Mouse (Mus musculus): Measurements from ENCODE around the gene Tmem8.
"Not testable (repeated sequence)": the region's sequence is repeated elsewhere in the genome, so short reads cannot be mapped to it uniquely, and the experiment has no call there.

Tmem8 gene

GRCm38 (mm10) chr17:26112751-26113150, 348 bp upstream of the Tmem8 start:
- DNase-seq = no peak

- DNase-seq = no peak
Observed at GRCm38 (mm10) chr17:26114061-26114460, 962 bp downstream of the Tmem8 start.

GRCm38 (mm10) chr17:26114461-26114860, 1.4 kb downstream of the Tmem8 start:
- DNase-seq = not testable (repeated sequence)

- no peak for DNase-seq
Observed at GRCm38 (mm10) chr17:26115205-26115898, 2.3 kb downstream of the Tmem8 start.

- no peak for DNase-seq
Observed at GRCm38 (mm10) chr17:26115956-26116487, 2.9 kb downstream of the Tmem8 start.

- DNase-seq = no peak
Observed at GRCm38 (mm10) chr17:26116503-26117258, 3.6 kb downstream of the Tmem8 start.

GRCm38 (mm10) chr17:26119766-26120710, 6.9 kb downstream of the Tmem8 start:
- DNase-seq = peak; percentile 71

- DNase-seq = no peak
Observed at GRCm38 (mm10) chr17:26122431-26123140, 9.5 kb downstream of the Tmem8 start.

- DNase-seq = peak; percentile 85
Observed at GRCm38 (mm10) chr17:26123267-26123684, 10.2 kb downstream of the Tmem8 start, which contains the start of gene Mrpl28. Gene Mrpl28 (plus strand): TSS chr17:26123500.

- DNase-seq = no peak
Observed at GRCm38 (mm10) chr17:26124560-26124959, 11.5 kb downstream of the Tmem8 start.

GRCm38 (mm10) chr17:26125226-26125625, 12.1 kb downstream of the Tmem8 start:
- DNase-seq = no peak

- no peak for DNase-seq
Observed at GRCm38 (mm10) chr17:26131062-26131732, 18.1 kb downstream of the Tmem8 start.

GRCm38 (mm10) chr17:26131856-26132853, 19.1 kb downstream of the Tmem8 start:
- no peak for DNase-seq

GRCm38 (mm10) chr17:26137106-26137750, 24.1 kb downstream of the Tmem8 start:
- DNase-seq = no peak

GRCm38 (mm10) chr17:26137751-26138130, 24.6 kb downstream of the Tmem8 start:
- no peak for DNase-seq

GRCm38 (mm10) chr17:26138239-26138836, 25.2 kb downstream of the Tmem8 start, which contains the start of gene Axin1:
Gene Axin1 (plus strand): TSS chr17:26138688.
- peak; percentile 96 for DNase-seq

GRCm38 (mm10) chr17:26138901-26139381, 25.8 kb downstream of the Tmem8 start:
- peak; percentile 68 for DNase-seq

GRCm38 (mm10) chr17:26142796-26143195, 29.7 kb downstream of the Tmem8 start:
- no peak for DNase-seq

GRCm38 (mm10) chr17:26143386-26143785, 30.3 kb downstream of the Tmem8 start:
- no peak for DNase-seq
